Mouse (Mus musculus) embryonic facial prominence, embryonic 14.5 days (tissue): ENCODE measurements around the gene Rac3. TPM values are rescaled to one million over a fixed set of nuclear protein-coding genes. Genes with fewer than 3 reads are reported as not detected.
"Not testable (repeated sequence)": the region's sequence is repeated elsewhere in the genome, so short reads cannot be mapped to it uniquely, and the experiment has no call there.

Source experiments
- ATAC-seq: fragments of 200-750 bp; cut with Nextera tagmentation; 2 replicates; pipeline ENCODE4 v1.8.0; 2017; ENCODE audit warnings: low read depth, moderate number of reproducible peaks, moderate TSS enrichment
- DNase-seq: peaks from one replicate; pipeline ENCODE4 v3.0.0-alpha.2; 2015; ENCODE audit warnings: low spot score
- H3K27ac ChIP-seq: fragments of 300-500 bp; sonication (generic); replicated peaks from 2 replicates; pipeline ENCODE4 v1.5.1; 2014; ENCODE audit warnings: low read depth, mild to moderate bottlenecking, low read length, moderate library complexity
- H3K27me3 ChIP-seq: fragments of 300-500 bp; sonication (generic); replicated peaks from 2 replicates; pipeline ENCODE4 v1.6.1; 2014; ENCODE audit warnings: low read length; ENCODE audit not compliant: control insufficient read depth, insufficient read depth
- H3K36me3 ChIP-seq: fragments of 300-500 bp; sonication (generic); 2 replicates; pipeline ENCODE4 v1.6.1; 2014; ENCODE audit warnings: low read length, mixed read lengths; ENCODE audit not compliant: control insufficient read depth, insufficient read depth
- H3K4me1 ChIP-seq: fragments of 300-500 bp; sonication (generic); 2 replicates; pipeline ENCODE4 v1.6.1; 2014; ENCODE audit warnings: antibody characterized with exemption, low read length; ENCODE audit not compliant: control insufficient read depth, insufficient read depth
- H3K4me2 ChIP-seq: fragments of 300-500 bp; sonication (generic); 2 replicates; pipeline ENCODE4 v1.6.1; 2014; ENCODE audit warnings: low read depth, mild to moderate bottlenecking, low read length, moderate library complexity, mixed read lengths
- H3K4me3 ChIP-seq: fragments of 300-500 bp; sonication (generic); 2 replicates; pipeline ENCODE4 v1.5.1; 2014; ENCODE audit warnings: low read depth, mild to moderate bottlenecking, low read length
- H3K9ac ChIP-seq: fragments of 300-500 bp; sonication (generic); 2 replicates; pipeline ENCODE4 v1.6.1; 2014; ENCODE audit warnings: low read depth, mild to moderate bottlenecking, low read length, moderate library complexity, mixed read lengths
- H3K9me3 ChIP-seq: fragments of 300-500 bp; sonication (generic); 2 replicates; pipeline ENCODE4 v1.6.1; 2016; ENCODE audit warnings: low read length; ENCODE audit not compliant: control insufficient read depth
- WGBS: fragments of 180-500 bp; shearing (Covaris S2); extraction: QIAGEN DNeasy Blood & Tissue Kit; methylation state at CpG from one replicate; pipeline ENCODE4 v1.1.7; 2014; 5-methylcytosine and 5-hydroxymethylcytosine counted together
- polyA plus RNA-seq: library from polyadenylated mRNA; unstranded; fragments of >200 nt; fragmentation: Nextera tagmentation; extraction: Ambion mirVana; gene quantifications from 2 replicates; pipeline ENCODE4 v1.2.1, GENCODE M21; 2014

Rac3 gene
- polyA plus RNA-seq, 1 experiment from 2014 or later, result 16.5 TPM

DNA sequence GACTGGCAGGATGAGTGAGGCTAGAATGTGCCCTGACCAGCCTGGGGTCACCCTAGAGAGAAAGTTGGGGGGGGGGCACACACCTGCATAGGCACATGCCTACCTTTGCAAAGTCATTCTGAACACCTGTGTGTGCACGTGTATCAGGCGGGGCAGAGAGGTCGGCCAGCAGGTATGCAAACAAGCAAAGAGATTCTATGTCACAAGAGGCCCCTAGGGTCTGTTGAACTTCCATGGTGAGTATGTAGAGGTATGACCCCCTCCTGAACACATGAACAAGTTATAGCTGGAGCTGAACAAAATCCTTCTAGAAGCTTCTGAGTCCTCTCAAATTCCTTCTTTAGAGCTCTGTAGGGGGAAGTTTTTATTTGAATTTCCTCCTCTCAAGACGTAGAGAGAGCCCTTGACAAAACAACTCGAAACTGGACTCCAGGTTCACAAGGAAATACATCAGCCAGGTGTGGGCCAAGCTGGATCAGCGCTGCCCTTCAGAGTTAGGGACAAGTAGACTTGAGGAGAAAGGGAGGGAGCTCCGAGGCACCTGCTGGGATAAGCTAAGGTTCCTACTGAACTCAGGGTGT is 22.9 kb downstream of the Rac3 start:
- DNase-seq (peak; percentile 40), ATAC-seq (peak; percentile 70; the same call in 1 of the 2 replicates)
- no peaks in the 10 kb centered on the region for H3K9me3 ChIP-seq
- H3K4me2 ChIP-seq, result no peak overlapping the region
- WGBS, result 67% methylated on average over 7 of the region's 7 CpGs
- no peaks in the 10 kb centered on the region for H3K36me3 ChIP-seq
- H3K27ac ChIP-seq, result no peak overlapping the region
- H3K4me1 ChIP-seq, result no peaks in the 10 kb centered on the region
- H3K4me3 ChIP-seq, result no peak overlapping the region
- H3K27me3 ChIP-seq, result no peaks in the 10 kb centered on the region
- no peak overlapping the region for H3K9ac ChIP-seq

DNA sequence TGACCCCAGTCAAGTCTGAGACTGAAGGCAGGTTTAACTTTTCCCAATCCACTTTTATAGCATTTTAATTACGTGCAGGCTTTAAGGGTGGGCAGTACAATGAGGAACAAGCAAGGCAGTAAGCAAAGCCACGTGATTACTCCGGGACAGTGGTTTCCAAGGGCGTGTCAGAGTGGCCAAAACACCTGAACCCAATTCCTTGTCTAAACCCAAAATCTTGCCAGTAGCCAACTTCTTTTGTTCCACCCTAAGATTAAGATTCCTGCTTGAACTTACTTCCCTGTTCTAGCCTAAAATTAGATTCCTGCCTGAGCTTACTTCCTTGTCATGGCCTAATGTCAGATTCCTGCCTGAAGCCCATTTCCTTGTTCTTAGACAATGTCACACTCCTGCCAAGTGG is 26.7 kb downstream of the Rac3 start:
- no peaks in the 10 kb centered on the region for H3K27me3 ChIP-seq
- no peaks in the 10 kb centered on the region for H3K4me1 ChIP-seq
- ATAC-seq (0 out of 2 replicates have a peak, but pooled peaks have one; percentile 22), DNase-seq (no peak)
- H3K4me2 ChIP-seq, result no peak overlapping the region
- no peaks in the 10 kb centered on the region for H3K36me3 ChIP-seq
- H3K9me3 ChIP-seq, result no peaks in the 10 kb centered on the region
- WGBS, result 80% methylated on average over 4 of the region's 4 CpGs
- H3K9ac ChIP-seq, result no peak overlapping the region
- H3K4me3 ChIP-seq, result no peak overlapping the region
- H3K27ac ChIP-seq, result no peak overlapping the region

DNA sequence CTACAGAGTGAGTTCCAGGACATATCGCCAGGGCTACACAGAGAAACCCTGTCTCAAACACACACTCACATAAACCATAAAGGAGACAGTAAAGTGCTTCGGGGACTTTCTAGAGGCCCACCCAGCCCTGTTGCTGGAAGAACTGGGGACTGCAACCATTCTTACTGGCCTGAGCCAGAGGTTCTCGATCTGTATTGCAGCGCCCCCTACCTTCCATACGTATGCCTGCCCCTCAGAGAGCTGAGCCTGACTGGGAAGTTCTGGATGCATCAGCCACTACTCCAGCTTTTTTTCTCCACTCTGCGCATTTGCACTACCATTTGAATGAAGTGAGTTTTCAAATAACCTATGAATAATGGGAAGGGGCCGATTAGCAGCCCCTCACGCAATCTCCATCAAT is 28.2 kb downstream of the Rac3 start:
- no peak overlapping the region for H3K27ac ChIP-seq
- no peak overlapping the region for H3K9ac ChIP-seq
- no peaks in the 10 kb centered on the region for H3K4me1 ChIP-seq
- ATAC-seq (no peak), DNase-seq (no peak)
- no peaks in the 10 kb centered on the region for H3K36me3 ChIP-seq
- WGBS, result 61% methylated on average over 8 of the region's 8 CpGs
- no peaks in the 10 kb centered on the region for H3K27me3 ChIP-seq
- no peak overlapping the region for H3K4me3 ChIP-seq
- no peak overlapping the region for H3K4me2 ChIP-seq
- H3K9me3 ChIP-seq, result no peaks in the 10 kb centered on the region

DNA sequence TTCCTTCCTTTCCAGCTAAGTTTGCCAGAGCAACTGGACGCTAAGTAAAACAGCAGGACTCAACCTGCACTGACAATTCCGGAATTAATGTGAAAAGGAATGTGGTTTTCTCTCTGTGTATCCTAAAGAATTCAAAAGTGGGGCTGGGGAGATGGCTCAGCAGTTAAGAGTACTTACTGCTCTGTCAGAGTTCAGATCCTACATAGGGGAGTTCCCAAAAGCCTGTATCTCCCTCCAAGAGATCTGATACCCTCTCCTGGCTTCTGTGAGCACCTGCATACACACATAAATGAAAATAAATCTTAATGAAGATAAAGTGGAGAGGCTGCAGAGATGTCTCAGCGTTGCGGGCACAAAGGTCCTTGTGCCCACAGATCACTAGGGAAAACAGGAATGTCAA is 30.3 kb downstream of the Rac3 start:
- no peak for DNase-seq
- Histone ChIP-seq H3K4me3 (no peak overlapping the region), H3K4me2 (no peak overlapping the region), H3K27ac (no peak overlapping the region), H3K36me3 (no peaks in the 10 kb centered on the region), H3K27me3 (no peaks in the 10 kb centered on the region), H3K9me3 (no peaks in the 10 kb centered on the region), H3K4me1 (no peaks in the 10 kb centered on the region), H3K9ac (no peak overlapping the region)
- ATAC-seq, result no peak
- WGBS, result 57% methylated on average over 4 of the region's 4 CpGs

DNA sequence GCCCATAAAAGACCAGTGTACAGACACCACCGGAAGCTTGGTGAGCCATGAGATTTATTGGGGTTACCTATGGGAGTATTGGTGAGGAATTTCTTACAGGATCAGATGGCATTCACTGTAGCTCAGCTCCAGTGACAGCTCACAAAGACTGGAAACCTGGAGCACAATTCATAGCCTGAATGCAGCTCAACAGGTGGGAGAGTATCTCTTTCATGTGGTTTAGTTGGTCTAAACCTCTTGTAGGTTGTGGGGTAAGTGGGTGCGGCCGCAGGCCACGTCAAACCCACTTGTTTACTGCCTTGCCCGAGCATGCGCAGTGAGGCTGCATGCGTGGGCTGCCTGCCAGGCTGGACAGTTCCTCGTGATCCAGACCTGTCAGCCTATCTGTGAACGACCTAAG is 39.0 kb downstream of the Rac3 start:
- DNase-seq, result no peak
- H3K4me3 ChIP-seq, result no peak overlapping the region
- no peak overlapping the region for H3K27ac ChIP-seq
- no peak overlapping the region for H3K4me2 ChIP-seq
- no peaks in the 10 kb centered on the region for H3K4me1 ChIP-seq
- H3K9ac ChIP-seq, result no peak overlapping the region
- H3K36me3 ChIP-seq, result no peaks in the 10 kb centered on the region
- ATAC-seq, result no peak
- peaks cover 8% of the 10 kb centered on the region; the same call in 1 of the 2 replicates for H3K27me3 ChIP-seq
- WGBS, result 81% methylated on average over 9 of the region's 9 CpGs
- peaks cover 18% of the 10 kb centered on the region for H3K9me3 ChIP-seq

DNA sequence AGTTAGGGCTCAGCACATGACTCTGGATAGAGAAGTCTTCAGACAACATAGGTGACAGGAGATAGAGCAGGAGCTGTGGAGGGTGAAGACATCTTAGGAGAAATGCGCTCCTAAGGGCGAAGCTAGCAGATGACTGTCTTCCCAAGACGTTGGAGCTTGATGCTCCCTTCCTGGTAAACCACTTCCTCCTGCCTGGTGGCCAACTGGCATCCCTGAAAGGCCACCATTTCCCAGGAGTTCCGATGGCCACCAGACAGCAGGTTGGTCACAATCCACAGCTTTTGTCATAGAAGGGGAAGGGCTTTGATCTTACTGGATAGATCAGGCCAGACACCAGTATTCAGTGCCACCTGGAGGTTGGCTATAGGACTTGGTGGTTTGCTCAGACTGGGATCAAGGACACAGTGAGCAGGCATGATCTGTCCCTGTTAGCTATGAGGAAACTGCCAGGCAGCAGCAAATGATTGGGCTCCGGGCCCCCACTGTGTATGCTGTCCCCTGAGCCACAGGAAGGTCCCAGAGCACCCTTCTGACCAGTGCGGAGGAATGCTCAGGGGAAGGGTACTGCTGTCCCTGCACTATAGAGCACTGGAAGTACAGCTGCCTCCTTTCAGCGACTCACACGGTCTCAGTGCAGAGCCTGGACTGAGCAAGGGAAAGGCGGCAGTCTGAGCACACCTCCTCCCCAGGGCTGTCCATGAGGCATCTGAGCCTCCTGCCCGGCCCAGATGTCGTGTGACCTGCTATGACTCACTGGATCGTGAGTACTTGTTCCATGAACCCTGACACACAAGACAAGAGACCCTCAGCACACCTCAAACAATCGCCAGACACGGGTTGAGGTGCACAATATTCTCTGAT is 40.8 kb downstream of the Rac3 start:
- H3K4me1 ChIP-seq, result no peaks in the 10 kb centered on the region
- H3K4me2 ChIP-seq, result peak overlapping the region; percentile 28; the same call in 1 of the 2 replicates
- H3K4me3 ChIP-seq, result no peak overlapping the region
- no peak for DNase-seq
- H3K36me3 ChIP-seq, result no peaks in the 10 kb centered on the region
- no peak overlapping the region for H3K9ac ChIP-seq
- no peak for ATAC-seq
- peaks cover 8% of the 10 kb centered on the region; the same call in 1 of the 2 replicates for H3K27me3 ChIP-seq
- H3K9me3 ChIP-seq, result peaks cover 18% of the 10 kb centered on the region
- H3K27ac ChIP-seq, result no peak overlapping the region
- WGBS, result 65% methylated on average over 14 of the region's 14 CpGs

DNA sequence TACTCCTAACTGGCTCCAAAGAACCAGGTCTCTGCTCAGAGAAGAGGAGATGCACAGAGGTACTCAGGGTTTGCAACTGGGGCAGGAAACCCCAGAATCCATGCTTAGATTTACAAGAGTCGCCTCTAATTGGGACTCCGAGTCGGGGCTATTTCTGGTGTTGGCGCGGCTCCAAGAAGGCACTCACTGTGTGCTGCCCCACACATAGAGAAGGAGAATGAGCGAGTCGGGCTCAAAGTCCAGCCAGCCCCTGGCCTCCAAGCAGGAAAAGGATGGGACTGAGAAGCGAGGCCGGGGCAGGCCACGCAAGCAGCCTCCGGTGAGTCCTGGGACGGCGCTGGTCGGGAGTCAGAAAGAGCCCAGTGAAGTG is 41.4 kb downstream of the Rac3 start, which contains the start of gene Hmga1b:
TSS of gene Hmga1b (plus strand) at position 123 of the 370 bp plus-strand sequence.
- WGBS, result 23% methylated on average over 13 of the region's 14 CpGs
- H3K36me3 ChIP-seq, DNase-seq, H3K9ac ChIP-seq, H3K4me3 ChIP-seq, H3K27me3 ChIP-seq, ATAC-seq, H3K4me1 ChIP-seq, H3K27ac ChIP-seq: not testable (repeated sequence)
- peaks cover 17% of the 10 kb centered on the region for H3K9me3 ChIP-seq
- H3K4me2 ChIP-seq, result peak within 1 kb of the TSS; percentile 28

DNA sequence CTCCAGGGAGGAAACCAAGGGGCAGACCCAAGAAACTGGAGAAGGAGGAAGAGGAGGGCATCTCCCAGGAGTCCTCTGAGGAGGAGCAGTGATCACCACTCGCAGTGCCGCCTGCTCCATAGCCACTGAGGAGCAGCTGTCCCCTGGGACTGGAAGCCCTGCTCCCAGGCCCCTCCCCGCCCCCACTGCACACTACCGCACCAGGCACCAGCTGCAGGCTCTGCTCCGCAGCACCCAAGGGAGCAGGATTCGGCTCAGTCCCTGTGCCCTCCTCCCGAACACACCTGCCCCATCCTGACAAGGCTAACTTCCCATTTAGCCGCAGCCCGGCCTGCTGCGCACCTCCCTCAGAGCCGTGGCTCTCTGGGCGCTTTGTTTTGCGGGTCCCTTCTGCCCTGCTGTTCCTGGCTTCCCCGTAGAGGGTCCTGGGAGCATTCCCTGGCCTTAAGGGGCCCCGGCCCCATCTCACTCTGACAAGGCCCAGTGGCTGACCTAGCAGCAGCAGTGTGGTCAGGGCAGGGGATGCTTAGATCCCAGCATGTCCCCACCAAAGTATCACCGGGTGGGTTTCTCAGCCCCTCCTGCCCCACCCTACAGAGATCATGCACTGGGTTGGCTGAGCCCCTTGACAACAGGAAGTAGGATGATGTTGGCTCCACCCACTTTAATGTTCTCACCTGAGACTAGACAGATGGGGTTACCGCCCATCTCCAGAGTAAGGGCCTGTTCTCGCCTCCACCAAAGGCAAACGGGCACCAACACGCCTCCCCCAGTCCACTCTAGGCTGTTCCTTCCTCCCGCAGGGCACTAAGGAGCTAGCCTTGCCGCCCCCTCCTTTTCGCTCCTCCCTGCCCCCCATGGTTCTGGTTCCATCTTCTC is 42.1 kb downstream of the Rac3 start:
- no CpG with 5 or more reads among the region's 23 CpGs for WGBS
- H3K4me1 ChIP-seq, H3K36me3 ChIP-seq, H3K4me3 ChIP-seq, H3K27me3 ChIP-seq, H3K9ac ChIP-seq, H3K27ac ChIP-seq, H3K9me3 ChIP-seq, DNase-seq: not testable (repeated sequence)
- ATAC-seq, result peak; percentile 80
- peak overlapping the region; percentile 28 for H3K4me2 ChIP-seq
